Mouse (Mus musculus): Measurements from ENCODE around the gene Elavl3.

Elavl3 gene

GRCm38 (mm10) chr9:22004546-22004945 lies 47.3 kb downstream of the Elavl3 start:
- DNase-seq (ENCODE audit: low read depth, low spot score), result no peak

- DNase-seq (ENCODE audit: low read depth, low spot score), result no peak
Measured at GRCm38 (mm10) chr9:22003163-22003554, 48.7 kb downstream of the Elavl3 start.

GRCm38 (mm10) chr9:22002194-22003162 lies 49.3 kb downstream of the Elavl3 start, which contains the start of the genes Ccdc151 and Prkcsh:
Ccdc151 (minus strand) TSS chr9:22002634.
Prkcsh (plus strand) TSS chr9:22002806.
- DNase-seq (ENCODE audit: low read depth, low spot score), result peak; percentile 99

DNA sequence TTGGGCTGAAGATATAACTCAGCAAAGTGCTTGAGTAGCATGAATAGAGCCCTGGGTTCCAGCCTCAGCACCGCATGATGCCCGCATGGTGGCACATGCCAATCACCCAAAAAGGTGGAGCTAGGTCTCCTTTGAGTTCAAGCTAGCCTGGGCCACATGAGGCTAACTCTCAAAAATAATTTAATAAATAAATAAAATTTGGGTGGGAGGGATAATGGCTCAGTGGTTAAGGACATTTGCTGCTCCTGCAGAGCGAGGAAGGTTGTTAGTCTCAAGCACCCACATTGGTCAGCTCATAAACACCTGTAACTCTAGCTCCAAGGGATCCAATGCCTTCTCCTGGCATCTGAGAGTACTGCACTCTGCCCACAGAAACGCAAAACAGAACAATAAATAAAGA lies 50.2 kb downstream of the Elavl3 start:
- DNase-seq (ENCODE audit: low read depth, low spot score), result no peak

GRCm38 (mm10) chr9:22000296-22000695 lies 51.5 kb downstream of the Elavl3 start:
- no peak for DNase-seq (ENCODE audit: low read depth, low spot score)

- no peak for DNase-seq (ENCODE audit: low read depth, low spot score)
Measured at GRCm38 (mm10) chr9:21996178-21996867, 55.5 kb downstream of the Elavl3 start.

DNA sequence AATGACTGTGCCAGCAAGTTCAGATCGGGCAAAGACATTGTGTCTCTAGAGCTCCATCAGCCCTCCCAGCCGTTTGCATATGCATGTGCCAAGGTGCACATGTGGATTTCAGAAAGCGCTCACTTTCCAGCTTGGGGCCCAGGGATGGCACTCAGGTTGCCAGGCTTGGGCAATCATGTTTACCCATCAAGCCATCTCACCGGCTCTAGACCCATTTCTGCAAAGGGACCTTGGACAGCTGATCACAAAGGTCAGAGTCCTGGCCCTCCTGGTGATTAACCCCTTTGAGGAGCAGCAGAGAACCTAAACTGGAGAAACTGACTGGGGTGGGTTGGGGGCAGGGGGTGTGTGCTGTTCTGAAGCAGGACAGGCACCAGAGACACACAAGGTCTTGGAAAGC lies 59.6 kb downstream of the Elavl3 start:
- DNase-seq (ENCODE audit: low read depth, low spot score), result no peak

- no peak for DNase-seq (ENCODE audit: low read depth, low spot score)
Measured at GRCm38 (mm10) chr9:21989230-21990110, 62.4 kb downstream of the Elavl3 start, which contains the start of gene Rgl3. Rgl3 (minus strand) TSS chr9:21989446.

DNA sequence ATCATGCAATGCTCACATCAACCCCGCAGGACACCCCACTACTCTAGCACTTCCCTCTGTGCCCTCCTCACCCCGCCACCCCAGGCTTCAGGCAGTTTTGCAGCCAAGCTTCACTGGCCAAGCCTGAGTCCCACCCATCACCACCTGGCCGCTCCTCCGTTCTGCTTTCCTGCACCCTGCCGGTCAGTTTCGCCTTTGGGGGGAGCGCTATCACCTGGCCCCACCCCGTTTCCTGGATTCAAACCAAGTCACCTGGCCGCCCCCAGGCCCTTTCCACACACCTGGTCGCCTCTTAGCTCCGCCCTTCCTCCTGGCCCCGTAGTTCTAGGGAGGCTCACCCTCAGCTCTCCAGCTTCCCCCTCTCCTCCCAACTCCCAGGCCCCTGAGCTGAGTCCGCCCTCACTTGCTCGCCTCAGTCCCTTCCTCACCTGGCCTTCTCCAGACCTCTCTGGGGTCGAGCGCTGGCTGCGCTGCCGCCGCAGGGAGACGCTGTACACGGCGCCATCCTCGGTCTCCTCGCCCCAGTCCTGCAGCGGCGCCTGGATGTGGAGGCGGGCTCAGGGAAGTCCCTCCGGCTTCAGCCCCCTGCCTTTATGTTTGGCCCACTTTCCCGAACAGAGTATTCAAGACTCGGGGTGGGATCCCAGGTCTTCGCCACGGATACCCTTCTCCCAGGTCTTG lies 63.3 kb downstream of the Elavl3 start:
- DNase-seq (ENCODE audit: low read depth, low spot score), result no peak

- DNase-seq (ENCODE audit: low read depth, low spot score), result no peak
Measured at GRCm38 (mm10) chr9:21987592-21988342, 64.1 kb downstream of the Elavl3 start.

DNA sequence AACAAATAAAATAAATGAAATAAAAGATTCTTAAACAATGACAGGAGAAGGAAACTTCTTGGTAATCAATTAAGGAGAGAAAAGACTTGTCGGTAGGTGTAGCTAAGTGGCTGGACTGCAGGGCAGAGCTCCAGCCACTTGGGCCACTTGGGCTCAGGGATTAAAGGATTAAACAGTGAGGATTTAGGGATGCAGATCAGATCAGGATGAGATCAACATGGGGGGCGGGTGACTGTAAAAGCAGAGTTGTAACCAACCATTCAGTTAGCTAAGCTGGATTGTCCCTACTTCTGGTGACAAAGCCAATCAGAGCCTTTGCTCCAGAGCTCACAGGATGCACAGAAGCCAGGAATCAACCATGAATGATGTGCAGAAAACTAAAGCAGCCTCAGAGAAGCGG lies 67.9 kb downstream of the Elavl3 start:
- no peak for DNase-seq (ENCODE audit: low read depth, low spot score)

DNA sequence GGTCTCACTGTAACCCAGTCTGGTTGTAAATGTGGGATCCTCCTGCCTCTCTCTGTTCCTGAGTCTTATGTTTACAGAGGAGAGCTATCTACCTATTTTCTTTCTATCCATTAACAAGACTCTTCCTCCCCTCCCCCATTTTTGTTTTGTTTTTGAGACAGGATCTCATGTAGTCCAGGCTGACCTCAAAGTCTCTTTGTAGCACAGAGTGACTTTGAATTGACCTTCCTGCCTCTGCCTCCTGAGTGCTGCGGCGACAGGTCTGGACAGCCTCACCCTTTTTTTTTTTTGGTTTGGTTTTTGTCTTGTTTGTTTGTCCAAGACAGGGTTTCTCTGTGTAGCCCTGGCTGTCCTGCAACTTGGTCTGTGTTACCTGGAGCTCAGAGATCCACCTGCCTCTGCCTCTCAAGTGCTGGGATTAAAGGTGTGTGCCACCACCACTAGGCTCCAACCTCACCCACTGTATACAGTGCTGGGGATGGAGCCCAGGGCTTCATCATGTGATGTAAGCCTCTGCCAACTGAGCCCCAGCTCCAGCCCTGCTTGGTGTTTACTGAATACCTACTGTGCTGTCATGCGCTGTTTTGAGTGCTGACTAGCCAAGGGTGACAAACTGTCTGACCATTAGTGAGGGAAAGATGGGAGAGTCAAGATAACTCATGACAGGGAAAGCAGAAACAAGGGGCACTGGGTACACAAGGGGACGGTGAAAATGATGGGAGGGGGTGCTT lies 73.3 kb downstream of the Elavl3 start:
- no peak for DNase-seq (ENCODE audit: low read depth, low spot score)

- no peak for DNase-seq (ENCODE audit: low read depth, low spot score)
Measured at GRCm38 (mm10) chr9:21977972-21978371, 73.9 kb downstream of the Elavl3 start.

DNA sequence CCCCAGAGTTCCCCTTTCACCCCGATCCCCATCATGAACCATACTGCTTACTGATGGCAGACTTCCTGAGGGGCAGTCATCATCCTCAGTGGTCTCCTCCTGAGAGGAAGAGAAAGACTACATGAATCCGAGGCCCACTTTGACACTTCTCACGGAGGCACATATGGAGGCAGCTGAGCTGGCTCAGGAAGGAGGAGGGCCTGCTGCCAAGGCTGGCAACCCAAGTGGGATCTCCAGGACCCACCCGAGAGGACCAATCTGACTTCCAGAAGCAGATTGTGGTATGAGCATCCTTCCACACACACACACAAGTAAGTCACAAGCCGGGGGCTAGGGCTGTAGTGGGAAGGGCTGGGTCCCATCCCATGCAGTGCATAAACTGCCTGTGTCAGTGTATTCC lies 74.5 kb downstream of the Elavl3 start:
- no peak for DNase-seq (ENCODE audit: low read depth, low spot score)

DNA sequence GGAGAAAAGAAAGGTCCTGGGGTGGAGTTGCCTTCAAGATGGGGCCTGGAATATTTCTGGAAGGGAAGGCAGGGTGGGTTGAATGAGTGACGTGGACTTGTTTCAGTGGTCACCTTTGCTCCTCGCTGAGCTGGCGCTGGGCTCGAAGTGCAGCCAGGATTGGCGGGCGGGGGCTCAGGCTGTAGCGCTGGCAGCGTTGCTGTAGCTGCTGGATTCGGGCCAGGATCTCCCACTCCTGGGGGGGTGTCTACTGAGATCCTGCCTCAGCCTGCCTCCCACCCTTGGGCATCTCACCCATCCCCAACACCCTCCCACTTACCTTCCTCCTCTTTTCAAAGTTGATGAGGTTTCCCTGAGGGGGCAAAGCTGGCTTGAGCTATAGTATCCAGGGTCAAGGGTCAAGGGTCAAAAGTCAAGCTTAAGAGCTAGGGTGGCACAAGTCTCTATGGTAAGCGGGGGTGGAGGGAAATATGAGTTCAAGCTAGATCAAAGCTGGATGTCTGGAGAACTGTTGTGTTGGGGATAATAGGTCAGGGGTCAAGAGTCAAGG lies 75.1 kb downstream of the Elavl3 start:
- no peak for DNase-seq (ENCODE audit: low read depth, low spot score)

DNA sequence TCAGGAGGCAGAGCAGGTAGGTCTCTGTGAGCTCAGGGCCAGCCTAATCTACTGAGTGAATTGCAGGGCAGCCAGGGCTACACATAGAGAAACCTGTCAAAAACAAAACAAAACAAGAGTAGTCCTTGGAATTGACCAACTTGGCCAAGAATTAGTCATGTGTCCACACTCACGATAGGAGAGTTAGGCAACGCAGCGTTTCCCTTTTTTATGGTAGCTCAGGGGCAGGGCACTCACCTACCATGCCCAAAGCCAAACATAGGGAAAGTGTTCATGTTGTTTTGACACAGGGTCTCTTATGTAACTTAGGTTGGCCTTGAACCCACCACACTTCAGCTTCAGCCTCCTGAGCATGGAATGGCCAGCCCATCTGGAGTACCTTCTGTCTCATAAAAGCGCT lies 82.5 kb downstream of the Elavl3 start:
- no peak for DNase-seq (ENCODE audit: low read depth, low spot score)

DNA sequence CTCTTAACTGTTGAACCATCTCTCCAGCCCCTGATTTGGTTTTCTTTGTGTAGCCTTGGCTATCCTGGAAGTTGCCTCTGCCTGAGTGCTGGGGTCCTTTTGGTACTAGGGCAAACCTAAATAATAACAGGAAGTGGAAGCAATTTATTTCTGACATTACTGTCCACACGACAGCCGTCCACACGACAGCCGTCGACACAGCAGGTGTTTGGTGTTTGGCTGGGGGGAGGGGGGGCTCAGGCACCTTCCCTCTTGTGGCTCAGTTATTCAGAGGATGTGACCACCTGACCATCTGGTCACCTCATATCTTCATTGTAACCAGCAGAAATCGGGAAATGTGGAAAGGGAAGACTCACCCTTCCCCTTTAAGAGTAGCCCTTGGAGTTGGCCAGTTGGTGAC lies 82.9 kb downstream of the Elavl3 start:
- DNase-seq (ENCODE audit: low read depth, low spot score), result no peak

Data from c-Kit-negative CD71-positive TER-119-positive erythroid progenitor cells, embryonic 14.5 days (primary cell).